Mouse (Mus musculus) liver, postnatal 0 days (tissue): ENCODE results near the gene Hepacam2. TPM values are rescaled to one million over a fixed set of nuclear protein-coding genes. Genes with fewer than 3 reads are reported as not detected.

Experiments used
- ATAC-seq: fragments of 200-750 bp; cut with Nextera tagmentation; 2 replicates; pipeline ENCODE4 v1.8.0; 2017; ENCODE audit warnings: mild to moderate bottlenecking, moderate library complexity
- DNase-seq: peaks from one replicate; pipeline ENCODE4 v3.0.0-alpha.2; 2016
- H3K27ac ChIP-seq: fragments of 300-500 bp; sonication (generic); 2 replicates; pipeline ENCODE4 v1.5.1; 2014; ENCODE audit warnings: antibody characterized with exemption, moderate library complexity, mild to moderate bottlenecking, low read depth
- H3K27me3 ChIP-seq: fragments of 300-500 bp; sonication (generic); 2 replicates; pipeline ENCODE4 v1.6.1; 2014; ENCODE audit warnings: low read length, control low read depth, mixed read lengths; ENCODE audit not compliant: insufficient read depth
- H3K36me3 ChIP-seq: fragments of 300-500 bp; sonication (generic); replicated peaks from 2 replicates; pipeline ENCODE4 v1.6.1; 2014; ENCODE audit warnings: mild to moderate bottlenecking, control low read depth, low read length, moderate library complexity, mixed read lengths; ENCODE audit not compliant: insufficient read depth
- H3K4me1 ChIP-seq: fragments of 300-500 bp; sonication (generic); 2 replicates; pipeline ENCODE4 v1.6.1; 2014; ENCODE audit warnings: antibody characterized with exemption, mild to moderate bottlenecking, control low read depth; ENCODE audit not compliant: insufficient read depth
- H3K4me2 ChIP-seq: fragments of 300-500 bp; sonication (generic); 2 replicates; pipeline ENCODE4 v1.6.1; 2014; ENCODE audit warnings: low read depth, mild to moderate bottlenecking, low read length, moderate library complexity, mixed read lengths
- H3K4me3 ChIP-seq: fragments of 300-500 bp; sonication (generic); 2 replicates; pipeline ENCODE4 v1.5.1; 2014; ENCODE audit warnings: low read depth, low read length
- H3K9ac ChIP-seq: fragments of 300-500 bp; sonication (generic); replicated peaks from 2 replicates; pipeline ENCODE4 v1.6.1; 2014; ENCODE audit warnings: mild to moderate bottlenecking, moderate library complexity
- H3K9me3 ChIP-seq: fragments of 300-500 bp; sonication (generic); 2 replicates; pipeline ENCODE4 v1.6.1; 2016; ENCODE audit warnings: mild to moderate bottlenecking, control low read depth, low read length, mixed read lengths
- CTCF ChIP-seq: sonication (generic); IDR thresholded peaks from 2 replicates; pipeline ENCODE4 v1.5.1; 2016; ENCODE audit warnings: antibody characterized with exemption, low read depth
- EP300 ChIP-seq: IDR thresholded peaks from 2 replicates; pipeline ENCODE4 v1.6.1; 2016; ENCODE audit warnings: antibody characterized with exemption, low read depth, mild to moderate bottlenecking
- WGBS: fragments of 180-500 bp; shearing (Covaris S2); extraction: QIAGEN DNeasy Blood & Tissue Kit; methylation state at CpG from one replicate; pipeline ENCODE4 v1.1.7; 2014; ENCODE audit not compliant: insufficient replicate concordance; 5-methylcytosine and 5-hydroxymethylcytosine counted together
- polyA plus RNA-seq: library from polyadenylated mRNA; unstranded; fragments of >200 nt; fragmentation: Nextera tagmentation; extraction: Ambion mirVana; gene quantifications from 2 replicates; pipeline ENCODE4 v1.2.1, GENCODE M21; 2015

The Hepacam2 gene
- polyA plus RNA-seq, 1 experiment from 2014 or later: 0.15 TPM

DNA sequence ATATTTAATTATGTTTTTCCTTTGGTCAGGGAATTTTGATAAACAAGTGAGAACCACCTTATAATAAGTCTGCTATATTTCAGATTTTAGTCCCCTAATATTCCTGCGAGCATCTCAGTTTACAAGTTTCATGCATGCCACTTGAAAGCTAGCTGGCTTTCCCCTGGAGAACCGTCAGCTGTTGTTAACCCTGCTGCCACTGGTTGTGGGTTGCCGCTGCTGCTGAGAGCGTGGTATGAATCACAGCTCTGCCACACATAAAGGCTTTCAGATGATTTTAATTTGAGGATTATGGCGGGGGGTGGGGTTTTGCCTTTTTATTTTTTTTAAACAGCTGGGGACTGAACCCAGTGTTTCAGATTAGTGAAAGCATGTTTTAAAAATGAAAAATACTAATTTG lies 7.2 kb upstream of the Hepacam2 start:
- 82% methylated on average over 5 of the region's 5 CpGs for WGBS
- H3K36me3 ChIP-seq: peaks cover 3% of the 10 kb centered on the region; the same call in 1 of the 2 replicates
- H3K4me2 ChIP-seq: no peak overlapping the region
- no peaks in the 10 kb centered on the region for H3K4me1 ChIP-seq
- ATAC-seq (no peak), DNase-seq (no peak)
- no peaks in the 10 kb centered on the region for H3K27me3 ChIP-seq
- H3K9ac ChIP-seq: no peak overlapping the region
- no peak for TF ChIP-seq CTCF
- no peak for TF ChIP-seq EP300
- no peak overlapping the region for H3K4me3 ChIP-seq
- no peaks in the 10 kb centered on the region for H3K9me3 ChIP-seq
- H3K27ac ChIP-seq: no peak overlapping the region

DNA sequence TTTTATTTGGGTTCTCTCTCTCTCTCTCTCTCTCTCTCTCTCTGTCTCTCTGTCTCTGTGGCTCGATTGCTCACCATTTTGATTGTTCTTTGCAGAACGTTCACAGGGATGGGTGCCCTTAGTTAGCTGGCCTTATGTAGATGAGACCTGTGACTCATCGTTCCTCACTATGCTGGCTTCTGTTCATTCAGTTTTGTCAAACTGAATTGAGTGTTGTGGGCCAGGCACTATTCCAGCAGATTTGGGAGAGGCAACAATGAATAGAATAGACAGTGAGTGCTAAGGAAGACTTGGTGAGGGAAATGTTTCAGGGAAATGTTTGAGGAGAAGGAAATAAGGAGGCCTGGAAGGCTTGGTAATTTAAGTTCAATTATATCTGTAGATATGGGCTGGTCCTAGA lies 2.2 kb upstream of the Hepacam2 start:
- H3K4me1 ChIP-seq: peaks cover 7% of the 10 kb centered on the region
- no peaks in the 10 kb centered on the region for H3K27me3 ChIP-seq
- DNase-seq (no peak), ATAC-seq (no peak)
- no peak overlapping the region for H3K4me3 ChIP-seq
- 83% methylated on average over 3 of the region's 3 CpGs for WGBS
- H3K4me2 ChIP-seq: no peak overlapping the region
- no peaks in the 10 kb centered on the region for H3K9me3 ChIP-seq
- TF ChIP-seq EP300 (no peak), CTCF (no peak)
- H3K9ac ChIP-seq: no peak overlapping the region
- H3K27ac ChIP-seq: no peak overlapping the region
- no peaks in the 10 kb centered on the region for H3K36me3 ChIP-seq

DNA sequence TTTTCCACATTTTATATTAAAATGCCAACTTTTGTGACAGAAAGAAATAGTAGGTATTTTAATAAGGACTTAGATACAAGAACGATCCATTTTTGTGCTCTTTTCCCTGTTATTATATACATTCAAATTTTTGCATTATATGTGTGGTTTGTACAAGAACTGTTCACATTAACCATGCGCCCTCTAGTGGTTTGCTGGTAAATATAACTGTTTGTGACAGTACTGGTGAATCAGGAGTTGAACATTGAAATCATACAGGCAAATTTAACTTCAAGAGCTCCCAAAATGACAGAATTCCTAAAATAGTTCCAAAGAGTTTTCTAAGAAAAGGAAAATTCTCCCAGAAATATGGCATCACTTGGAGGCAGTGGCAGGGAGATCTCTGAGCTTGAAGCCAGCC lies 1.9 kb downstream of the Hepacam2 start:
- H3K27ac ChIP-seq: no peak overlapping the region
- DNase-seq: no peak
- no peak overlapping the region for H3K4me2 ChIP-seq
- H3K4me3 ChIP-seq: no peak overlapping the region
- peaks cover 7% of the 10 kb centered on the region for H3K4me1 ChIP-seq
- H3K36me3 ChIP-seq: no peaks in the 10 kb centered on the region
- TF ChIP-seq EP300 (no peak), CTCF (peak; percentile 74)
- no peaks in the 10 kb centered on the region for H3K9me3 ChIP-seq
- ATAC-seq: no peak
- no peak overlapping the region for H3K9ac ChIP-seq
- H3K27me3 ChIP-seq: no peaks in the 10 kb centered on the region
- 3% methylated on average over 2 of the region's 2 CpGs for WGBS

DNA sequence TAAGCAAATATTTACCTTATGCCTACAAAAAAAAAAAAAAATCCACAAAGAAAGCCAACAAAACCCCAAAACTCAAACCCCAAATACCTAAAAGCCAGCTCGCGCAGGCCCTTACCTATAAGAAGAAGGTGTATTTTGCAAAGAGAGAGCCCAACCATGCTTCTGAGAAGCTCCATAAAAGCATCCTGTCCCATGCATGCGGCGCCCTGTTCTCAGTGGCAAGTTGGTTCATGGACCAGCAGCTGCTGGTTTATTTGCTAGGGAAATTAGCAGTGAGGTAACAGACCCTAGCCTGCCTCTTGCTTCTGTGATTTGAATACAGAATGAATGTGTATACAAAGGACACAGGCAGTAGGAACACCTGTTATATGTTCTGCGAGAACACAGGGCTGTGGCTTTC lies 3.8 kb downstream of the Hepacam2 start:
- WGBS: 66% methylated on average over 5 of the region's 5 CpGs
- ATAC-seq: no peak

DNA sequence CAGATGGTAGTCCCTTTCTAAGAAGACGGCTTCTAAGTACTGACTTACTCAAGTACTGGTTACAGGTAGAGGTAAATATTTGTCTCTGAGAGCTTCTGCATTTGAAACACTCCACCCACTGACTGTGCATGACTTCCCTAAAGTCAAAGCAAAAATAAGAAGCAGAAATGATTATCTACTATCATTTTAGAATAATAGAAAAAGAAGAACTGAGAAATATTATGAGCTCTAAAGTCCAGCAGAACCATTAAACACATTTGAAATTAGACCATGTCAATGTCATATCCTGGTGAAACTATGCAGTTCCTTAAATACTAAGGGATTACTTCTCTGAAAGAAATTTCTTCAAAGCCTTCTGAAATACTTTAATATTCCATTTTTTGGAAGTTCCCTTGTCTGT lies 10.7 kb downstream of the Hepacam2 start:
- no peak for DNase-seq
- Histone ChIP-seq H3K4me1 (no peaks in the 10 kb centered on the region), H3K4me3 (no peak overlapping the region), H3K36me3 (no peaks in the 10 kb centered on the region), H3K4me2 (no peak overlapping the region), H3K27me3 (no peaks in the 10 kb centered on the region), H3K9me3 (no peaks in the 10 kb centered on the region), H3K27ac (no peak overlapping the region), H3K9ac (no peak overlapping the region)
- 70% methylated on average over 1 of the region's 1 CpGs for WGBS
- no peak for ATAC-seq
- no peak for TF ChIP-seq CTCF
- no peak for TF ChIP-seq EP300

More for the DNA sequence above, 3.8 kb downstream of the Hepacam2 start:
- Histone ChIP-seq H3K36me3 (no peaks in the 10 kb centered on the region), H3K9ac (no peak overlapping the region), H3K4me1 (peaks cover 4% of the 10 kb centered on the region), H3K4me2 (no peak overlapping the region), H3K27ac (no peak overlapping the region), H3K9me3 (no peaks in the 10 kb centered on the region), H3K4me3 (no peak overlapping the region), H3K27me3 (no peaks in the 10 kb centered on the region)
- DNase-seq: no peak
- TF ChIP-seq EP300 (no peak), CTCF (no peak)

DNA sequence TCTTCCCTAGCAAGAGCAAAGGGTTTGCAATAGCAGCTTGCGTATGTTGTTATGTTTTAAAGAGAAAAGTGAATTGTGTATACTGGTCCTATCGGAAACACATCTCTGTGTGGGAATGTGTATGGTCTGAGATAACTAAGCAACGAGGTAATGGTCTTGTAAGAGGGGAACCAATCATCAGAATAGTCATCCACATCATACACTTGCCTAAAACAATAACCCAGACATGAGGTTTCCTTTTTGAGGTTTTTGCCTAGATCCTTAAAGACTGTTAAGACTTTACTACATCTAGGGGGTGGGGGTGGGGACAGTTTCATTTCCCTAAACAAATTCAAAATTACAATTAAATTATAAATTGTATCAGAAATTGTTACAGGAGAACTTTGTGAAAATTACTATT lies 13.0 kb downstream of the Hepacam2 start:
- WGBS: 52% methylated on average over 3 of the region's 3 CpGs
- Histone ChIP-seq H3K4me3 (no peak overlapping the region), H3K36me3 (no peaks in the 10 kb centered on the region), H3K9ac (no peak overlapping the region), H3K4me2 (no peak overlapping the region), H3K27me3 (no peaks in the 10 kb centered on the region), H3K4me1 (no peaks in the 10 kb centered on the region), H3K9me3 (no peaks in the 10 kb centered on the region), H3K27ac (no peak overlapping the region)
- DNase-seq: no peak
- no peak for ATAC-seq
- TF ChIP-seq EP300: no peak
- TF ChIP-seq CTCF: no peak

DNA sequence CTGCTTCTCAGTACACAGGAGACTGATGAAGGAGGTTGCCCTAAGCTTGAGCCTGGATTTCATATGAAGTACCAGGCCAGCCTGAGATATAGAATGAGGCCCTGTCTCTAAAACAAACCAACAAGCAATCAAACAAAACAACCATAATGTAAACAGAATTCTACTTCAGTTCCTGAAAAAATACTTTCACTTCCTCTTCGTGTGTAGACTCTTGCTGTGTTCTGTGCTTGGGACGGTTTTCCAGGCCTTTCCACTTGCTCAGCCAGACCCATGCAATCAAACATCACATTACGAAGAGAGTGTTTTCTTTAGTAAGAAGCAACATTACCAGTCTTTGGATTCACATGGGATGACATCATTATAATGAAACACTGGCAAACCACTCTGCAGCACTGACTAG lies 16.4 kb downstream of the Hepacam2 start:
- DNase-seq (no peak), ATAC-seq (no peak)
- Histone ChIP-seq H3K4me2 (no peak overlapping the region), H3K4me3 (no peak overlapping the region), H3K36me3 (no peaks in the 10 kb centered on the region), H3K9me3 (no peaks in the 10 kb centered on the region), H3K27me3 (no peaks in the 10 kb centered on the region), H3K4me1 (no peaks in the 10 kb centered on the region), H3K27ac (no peak overlapping the region), H3K9ac (no peak overlapping the region)
- TF ChIP-seq CTCF: no peak
- TF ChIP-seq EP300: no peak
- WGBS: 42% methylated on average over 3 of the region's 3 CpGs
